Mouse (Mus musculus) spleen, postnatal 36 days (tissue): ENCODE data around the gene Cdk14.

ENCODE experiments used
- DNase-seq, 2 experiments: peaks; one replicate each; pipeline ENCODE4 v3.0.0; 2022; ENCODE audit warnings: low spot score in 2 of 2, mixed read lengths in 1 of 2

Gene Cdk14

DNA sequence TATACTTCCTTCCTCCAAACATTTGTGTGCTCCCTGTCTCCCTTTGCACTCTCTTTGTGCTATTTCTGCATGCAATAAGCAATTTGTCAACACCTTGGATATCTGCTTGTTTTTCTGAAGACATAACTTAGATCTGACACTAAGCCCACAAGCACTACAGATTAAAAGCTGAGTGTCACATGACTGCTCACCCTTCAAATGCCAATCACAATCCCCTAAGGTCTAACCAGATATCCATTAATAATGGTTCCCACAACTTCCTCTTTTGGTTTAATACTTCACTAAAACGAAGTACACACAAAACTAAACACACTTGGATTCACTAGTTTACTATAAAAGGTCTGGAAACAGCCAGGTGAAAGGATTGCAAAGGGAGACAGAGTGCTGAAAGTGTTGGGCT, 348.6 kb downstream of the Cdk14 start:
- no peak for DNase-seq

DNA sequence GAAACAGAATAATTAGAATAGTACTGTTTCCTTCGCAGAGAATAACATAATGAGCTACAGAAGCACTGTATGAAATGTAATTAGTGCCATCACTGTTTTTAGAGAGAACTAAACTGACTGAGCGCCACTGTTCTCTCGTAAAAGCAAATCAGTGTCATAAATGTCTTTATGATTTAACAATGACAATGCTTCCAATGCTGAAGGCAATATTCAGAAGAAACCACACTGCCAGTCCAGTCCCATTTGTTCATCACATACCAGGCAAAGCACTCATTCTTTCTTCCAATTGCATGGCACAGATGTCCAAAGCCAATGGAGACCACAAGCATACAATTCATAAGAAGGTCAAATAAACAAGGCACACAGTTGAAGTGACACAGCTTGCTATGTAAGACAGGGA, 355.4 kb downstream of the Cdk14 start:
- DNase-seq = no peak

DNA sequence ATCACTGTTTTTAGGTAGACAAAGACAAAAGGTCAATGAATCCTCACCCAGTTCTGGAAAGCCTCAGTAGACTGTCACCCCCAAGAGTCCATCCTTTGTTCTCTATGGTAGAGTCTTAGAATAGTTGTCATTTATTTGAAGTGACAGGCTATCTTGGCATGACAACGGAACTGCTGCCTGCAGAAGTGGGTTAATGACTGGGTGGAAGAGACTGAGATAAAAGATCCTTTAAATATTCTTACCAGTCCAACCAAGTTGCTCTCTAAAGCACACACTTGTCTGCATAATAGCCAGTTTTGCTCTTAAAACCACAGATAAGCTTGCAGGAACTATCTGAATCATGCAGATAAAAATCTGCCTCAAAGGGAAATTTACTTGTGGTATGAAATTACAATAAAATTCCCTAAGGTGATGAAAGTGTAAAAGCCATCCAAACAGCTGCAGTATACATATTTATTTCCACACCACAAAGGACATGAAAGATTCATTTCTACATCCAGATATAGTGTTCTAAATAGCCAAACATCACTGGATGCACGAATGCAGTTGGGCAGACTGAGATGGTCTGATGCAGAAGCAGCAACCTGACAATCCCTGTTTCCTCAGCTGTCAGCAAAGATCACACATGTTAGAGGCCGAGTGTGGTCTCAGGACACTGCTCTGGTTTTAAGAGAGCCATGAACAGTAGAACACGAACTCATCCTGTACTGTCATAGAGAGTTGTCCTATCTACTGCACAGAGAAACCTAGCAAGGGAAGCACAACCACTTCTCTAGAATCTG, 363.8 kb downstream of the Cdk14 start:
- no peak for DNase-seq

DNA sequence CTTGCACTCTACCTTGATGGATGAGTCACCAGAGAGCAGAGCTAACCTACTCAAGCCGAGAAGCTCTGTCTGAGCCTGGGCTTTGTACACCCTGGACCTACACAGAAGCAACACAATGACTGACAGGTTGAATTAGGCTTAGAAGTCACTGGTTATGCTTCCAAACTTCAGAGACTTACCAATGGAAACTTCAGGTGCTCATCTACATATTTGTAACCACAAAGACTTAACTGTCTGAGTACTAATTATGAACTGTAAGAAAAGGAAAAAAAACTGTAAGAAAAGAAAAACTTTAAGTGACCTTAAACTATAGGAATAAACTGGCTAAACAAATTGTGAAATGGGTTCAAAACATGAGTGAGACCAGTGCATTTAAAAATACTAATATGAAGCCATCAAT, 364.6 kb downstream of the Cdk14 start:
- no peak for DNase-seq

DNA sequence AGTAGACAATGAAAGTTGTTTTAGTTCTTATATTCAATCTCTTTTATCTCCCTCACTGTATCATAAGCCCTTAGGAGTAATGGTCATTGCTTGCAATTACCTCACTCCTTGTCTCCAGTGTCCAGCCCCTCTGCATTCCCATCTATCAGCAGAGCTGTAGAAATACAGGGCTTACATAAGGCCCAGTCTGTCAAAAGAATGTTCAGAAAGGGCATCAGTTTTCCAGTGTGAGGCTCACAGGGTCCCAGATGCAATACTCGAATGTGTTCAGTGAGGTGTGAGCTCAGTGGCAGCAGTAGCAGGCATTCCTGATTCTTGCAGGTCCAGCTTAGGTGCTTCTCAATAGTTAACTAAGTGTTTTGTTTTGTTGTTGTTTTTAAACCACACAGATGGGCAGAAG, 365.8 kb downstream of the Cdk14 start:
- no peak for DNase-seq

DNA sequence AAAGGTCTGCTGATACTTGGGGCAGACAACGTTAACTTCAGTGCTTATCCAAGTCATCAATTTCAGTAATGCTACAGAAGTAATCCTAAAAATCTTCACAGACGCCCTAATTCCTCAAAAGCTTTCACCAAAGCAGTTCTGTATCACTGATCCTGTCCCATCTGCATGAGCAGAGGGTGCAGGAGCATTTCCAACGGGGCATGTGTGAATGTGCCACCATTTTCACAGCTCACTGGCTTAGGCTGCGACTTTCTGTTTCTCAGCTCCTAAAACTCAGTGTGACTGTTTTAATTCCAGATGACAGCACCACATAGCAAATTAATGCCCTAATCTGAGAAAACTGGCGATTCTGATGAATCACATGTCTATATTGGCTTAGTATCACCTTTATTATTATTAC, 375.8 kb downstream of the Cdk14 start:
- DNase-seq = no peak

DNA sequence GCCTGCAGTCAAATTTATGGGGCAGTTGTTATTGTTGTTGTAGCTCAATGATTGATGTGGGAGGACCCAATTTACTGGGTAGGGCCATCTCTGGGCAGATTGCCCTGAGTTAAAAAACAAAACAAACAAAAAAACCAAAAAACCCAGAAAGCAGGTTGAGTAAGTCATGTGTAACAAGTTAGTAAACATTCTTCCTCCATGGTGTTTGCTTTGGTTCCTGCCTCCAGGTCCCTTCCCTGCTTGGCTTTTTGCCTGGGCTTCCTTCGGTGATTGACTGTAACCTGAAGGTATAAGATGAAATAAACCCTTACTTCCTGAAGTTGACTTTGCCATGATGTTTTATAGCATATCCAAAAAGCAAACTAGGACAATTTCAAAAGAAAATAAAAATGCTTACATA, 377.4 kb downstream of the Cdk14 start:
- no peak for DNase-seq

DNA sequence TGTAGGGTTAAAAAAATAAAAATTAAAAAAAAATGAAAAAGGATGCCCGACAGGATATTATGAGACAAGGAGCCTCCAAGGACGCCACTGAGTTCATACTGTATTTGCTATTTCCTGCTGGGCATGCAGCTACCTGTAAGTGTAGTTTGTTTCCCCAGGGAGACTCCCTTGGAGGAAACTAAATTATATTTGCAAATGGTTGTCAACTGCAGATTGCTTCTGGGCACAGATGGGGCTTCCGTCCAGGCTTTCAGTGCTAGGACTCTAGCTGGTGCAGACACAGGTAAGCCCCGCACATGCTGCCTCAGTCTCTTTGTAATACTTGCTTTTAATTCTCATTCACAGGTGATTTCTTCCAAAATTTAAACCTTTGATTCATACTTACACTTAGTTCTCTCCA, 378.6 kb downstream of the Cdk14 start:
- no peak for DNase-seq

DNA sequence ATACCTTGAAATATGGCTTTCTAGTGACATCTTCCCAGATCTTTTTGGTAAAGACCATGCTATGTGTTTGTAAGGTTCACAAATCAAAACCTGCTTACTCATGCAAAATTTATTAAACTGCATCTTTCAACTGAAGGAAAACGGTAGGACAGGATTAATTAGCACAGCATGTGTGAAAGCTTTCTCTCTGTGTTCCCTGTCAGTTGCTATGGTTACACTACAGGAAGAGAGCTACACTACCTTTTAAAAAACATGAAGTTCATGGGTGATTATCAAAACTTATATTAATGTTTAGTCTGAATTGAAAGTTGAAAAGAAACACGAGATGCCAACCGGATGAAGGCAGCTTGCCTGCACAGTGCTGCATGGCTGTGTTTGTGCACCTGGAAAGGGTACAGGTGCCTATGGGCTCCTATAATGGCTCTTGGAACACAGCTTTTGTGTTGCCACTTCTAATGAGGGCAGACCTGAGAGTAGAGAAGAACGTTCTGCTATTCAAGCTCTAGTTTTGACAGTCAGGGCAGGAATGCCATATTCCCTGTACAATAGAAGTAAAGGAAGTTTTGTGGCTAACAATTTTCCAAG, 380.3 kb downstream of the Cdk14 start:
- no peak for DNase-seq

DNA sequence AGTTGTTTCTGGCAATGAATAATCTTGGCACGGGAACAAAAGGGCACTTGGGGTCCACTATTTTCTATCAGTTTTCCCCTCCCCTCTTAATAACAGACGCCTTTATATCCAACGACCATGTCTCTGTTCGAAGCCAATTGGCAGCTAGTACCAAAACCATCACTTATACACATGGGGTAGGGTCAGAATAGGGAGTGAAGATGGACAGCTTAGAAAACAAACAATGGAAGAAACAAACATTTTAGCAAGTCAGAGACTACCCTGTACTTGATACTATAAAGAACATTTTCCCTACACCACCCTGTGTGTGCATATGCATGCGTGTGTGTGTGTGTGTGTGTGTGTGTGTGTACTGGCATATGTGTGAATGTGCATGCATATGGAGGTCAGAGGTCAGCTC, 386.7 kb downstream of the Cdk14 start:
- no peak for DNase-seq

DNA sequence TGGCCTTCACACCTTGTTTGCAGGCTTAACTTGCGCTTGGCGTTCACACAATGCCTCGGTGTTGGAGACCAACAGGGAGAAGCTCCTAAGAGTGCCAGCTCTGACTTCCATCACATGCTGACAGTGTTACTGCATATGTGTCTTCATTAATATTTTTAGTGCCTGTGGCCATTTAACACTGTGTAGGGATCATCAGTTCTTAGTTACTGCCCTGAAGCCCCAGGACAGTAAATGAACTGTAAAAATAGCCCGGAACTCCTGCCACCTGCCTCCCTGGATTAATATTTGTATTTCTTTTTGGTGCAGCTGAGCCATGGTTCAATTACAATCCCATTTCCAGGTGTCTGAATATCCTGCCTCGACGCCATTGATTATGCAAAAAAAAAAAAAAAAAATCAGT, 387.3 kb downstream of the Cdk14 start:
- no peak for DNase-seq

DNA sequence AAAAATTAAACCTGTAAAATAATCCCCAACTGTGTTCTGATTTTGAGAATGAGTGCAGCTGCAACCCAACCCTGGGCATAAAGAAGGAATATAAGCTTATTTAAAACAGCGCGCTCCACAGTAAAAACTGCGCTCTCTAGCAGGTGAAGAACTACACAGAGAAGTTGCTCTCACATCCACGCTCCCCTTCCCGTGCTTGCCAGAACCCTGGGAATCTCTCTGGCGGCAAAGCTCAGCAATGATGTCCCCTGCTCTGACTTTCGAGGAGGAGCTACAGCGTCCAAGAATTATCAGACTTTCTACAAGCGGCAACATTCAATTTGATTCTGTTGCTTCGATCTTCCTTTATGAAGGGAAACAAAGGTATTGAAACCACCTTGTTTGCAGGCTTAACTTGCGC, 387.7 kb downstream of the Cdk14 start:
- DNase-seq = no peak

DNA sequence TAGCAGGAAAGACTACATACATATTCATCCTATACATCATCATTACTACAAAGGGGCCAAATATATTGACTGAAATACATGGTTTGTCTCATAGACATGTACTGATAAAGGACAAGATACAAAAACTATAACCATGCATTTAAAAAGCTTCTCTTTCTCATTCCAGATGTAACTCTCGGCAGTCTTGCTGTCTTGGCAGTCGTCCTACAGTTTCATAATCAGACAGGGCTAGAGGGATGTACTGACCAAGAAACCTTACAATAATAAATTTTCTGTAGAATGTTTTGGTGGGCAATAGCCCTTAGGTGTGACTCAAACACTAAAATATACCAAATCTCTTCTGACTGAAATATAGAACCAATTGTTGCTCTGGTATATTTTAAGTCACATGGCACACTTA, 389.7 kb downstream of the Cdk14 start:
- DNase-seq = no peak

DNA sequence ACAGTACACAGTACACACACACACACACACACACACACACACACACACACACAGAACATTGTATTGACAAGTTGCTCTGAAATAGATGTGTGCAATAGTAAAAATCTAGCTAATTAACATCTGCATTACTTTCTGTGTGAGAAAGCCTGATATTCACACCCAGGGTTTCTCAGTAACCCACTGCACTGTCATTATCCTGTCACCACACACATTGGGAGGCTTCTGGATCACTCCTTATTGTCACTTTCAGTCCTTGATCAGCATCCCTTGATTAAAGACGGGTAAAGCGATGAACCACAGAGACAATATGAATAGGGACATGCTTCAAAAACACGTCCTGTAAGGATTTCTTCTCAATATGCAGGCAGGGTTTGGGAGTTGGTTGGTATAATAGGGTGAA, 401.2 kb downstream of the Cdk14 start:
- no peak for DNase-seq

DNA sequence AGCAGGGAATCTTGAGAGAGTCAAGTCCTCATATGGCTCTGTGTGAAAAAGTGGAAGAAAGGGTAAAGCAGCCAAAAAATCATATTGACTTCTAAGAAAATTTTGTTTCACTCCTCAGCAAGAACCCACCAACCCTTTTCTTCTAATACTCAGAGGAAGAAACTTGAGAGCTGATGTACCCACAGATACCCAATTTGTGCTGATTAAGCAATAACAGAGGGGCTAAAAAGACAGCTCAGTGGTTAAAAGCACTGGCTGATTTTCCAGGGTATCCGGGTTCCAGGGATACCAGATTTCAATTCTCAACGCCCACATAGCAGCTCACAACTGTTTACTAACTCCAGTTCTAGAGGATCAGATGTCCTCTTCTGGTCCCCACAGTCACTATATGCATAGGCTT, 401.9 kb downstream of the Cdk14 start:
- no peak for DNase-seq

DNA sequence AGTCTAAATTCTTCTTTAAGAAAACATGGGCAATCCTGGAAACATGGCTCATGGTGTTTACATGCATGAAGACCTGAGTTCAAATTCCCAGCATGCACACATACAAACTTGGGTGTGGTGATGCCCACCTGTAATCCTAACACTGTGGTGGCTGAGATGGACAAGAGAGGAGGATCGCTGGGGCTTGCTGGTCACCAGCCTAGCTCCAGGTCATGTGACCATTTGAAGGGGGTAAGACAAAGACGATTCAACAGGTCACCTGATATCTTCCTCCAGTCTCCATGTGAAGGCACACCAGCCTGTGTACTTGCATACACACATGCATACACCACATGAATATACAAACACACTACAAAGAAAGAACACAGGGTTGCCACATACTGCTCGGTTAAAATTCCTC, 406.3 kb downstream of the Cdk14 start:
- DNase-seq = no peak

DNA sequence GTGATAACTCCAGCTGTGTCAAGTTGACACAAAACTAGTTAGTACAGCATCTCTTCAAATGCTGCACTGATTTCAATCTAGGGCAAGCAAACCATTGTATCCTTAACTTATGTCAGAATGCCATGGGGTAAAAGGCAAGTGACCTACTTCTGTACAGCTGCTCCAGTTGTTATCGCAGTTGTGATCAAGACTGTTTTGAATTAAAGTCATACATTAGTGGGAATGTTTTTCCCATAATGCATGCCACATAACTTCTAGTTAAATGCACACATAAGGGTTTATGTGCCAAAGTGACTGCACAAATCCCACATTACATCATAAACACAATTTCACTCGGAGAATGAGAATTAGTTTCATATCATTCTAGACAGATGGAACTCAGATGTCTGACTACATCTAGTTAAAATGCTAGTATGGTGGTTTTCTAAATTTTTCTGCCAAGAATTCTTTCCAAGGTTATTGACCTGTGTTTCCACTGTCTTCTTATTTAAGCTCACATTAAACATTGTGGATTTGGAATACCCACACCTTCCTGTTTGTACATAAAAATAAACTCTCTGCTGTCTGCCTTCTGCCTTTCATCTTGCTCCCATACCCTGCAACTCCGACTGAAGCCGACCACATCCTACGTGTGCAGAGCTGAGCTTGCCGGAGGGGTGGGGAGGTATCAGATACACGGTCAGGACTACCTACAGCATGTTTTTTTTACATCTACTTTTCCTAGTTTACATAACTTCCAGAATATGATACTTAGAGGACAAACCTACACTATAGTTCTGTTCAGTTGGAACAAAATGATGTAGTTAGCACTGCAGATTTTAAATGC, 407.4 kb downstream of the Cdk14 start:
- DNase-seq = no peak

DNA sequence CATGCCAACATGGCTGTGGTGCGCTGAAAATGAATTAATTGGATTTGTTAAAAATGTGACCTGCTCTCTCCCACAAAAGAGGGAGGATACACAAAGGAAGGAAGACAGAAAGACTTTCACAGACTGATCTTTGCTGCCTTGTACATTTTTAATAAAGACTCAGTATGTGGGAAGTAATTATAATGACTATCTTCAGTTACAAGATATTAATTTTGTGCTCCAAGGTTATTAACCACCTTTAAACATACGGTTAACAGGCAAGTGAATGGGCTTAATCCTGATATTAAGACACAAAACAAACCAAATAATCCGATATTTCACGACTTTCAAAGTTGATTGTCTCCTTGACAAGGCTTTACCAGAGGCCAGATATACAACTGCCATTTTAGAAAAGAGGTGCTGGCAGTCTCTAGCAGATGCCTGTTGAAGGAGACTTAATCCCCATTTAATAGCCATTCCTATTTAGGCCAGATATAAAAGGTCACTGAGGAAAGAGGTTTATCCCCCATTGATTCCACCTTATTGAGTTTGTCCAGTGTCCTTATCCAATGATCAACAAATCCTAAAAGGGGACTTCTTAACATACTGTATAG, 411.9 kb downstream of the Cdk14 start:
- DNase-seq = no peak

DNA sequence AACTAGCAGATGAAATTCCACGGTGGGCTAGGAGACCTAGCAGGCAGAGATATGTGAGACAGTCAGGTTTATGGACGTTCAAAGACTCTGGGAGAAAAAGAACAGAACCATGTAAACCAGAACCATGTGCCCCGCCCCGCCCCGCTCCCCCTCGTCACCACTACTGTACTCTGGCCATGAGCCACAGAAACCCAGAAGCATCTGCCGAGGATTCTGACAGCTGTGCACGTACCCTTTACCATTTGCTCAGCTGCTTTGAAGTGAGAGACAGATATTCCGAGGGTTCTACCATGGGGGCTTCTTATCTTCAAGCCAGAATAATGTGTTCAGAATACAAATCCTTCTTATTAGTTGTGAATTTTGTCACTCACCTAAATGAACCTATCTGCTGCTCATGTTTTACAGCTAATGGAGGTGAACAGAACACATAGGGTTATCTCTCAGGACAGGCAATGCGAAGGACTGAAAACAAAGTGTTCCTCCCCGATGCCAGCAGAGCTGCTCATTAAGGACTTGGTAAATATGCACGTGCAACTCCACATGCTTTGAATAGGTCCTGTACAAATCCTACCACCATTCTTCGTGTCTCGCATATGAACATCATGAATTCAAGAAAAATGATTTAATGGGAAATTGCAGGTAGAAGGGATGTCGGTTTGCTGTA, 412.5 kb downstream of the Cdk14 start:
- no peak for DNase-seq

DNA sequence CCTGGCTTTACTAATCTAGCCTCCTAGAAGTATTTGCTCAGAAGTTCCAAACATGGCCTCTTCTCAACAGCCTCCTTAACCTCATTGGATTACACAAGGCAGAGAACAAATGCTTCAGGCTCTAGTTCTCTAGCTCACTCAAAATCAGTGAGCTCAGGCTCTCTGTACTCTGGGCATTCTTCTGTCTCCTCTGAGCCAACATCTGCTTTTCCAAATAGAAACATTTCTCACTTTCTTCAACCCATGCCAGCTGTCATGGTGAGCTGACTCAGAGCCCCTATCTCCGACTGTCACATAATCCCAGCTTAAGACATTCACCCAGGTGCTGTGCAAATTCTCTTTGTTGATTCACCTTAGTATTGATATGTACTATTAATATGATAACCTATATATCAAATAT, 414.5 kb downstream of the Cdk14 start:
- DNase-seq = no peak

DNA sequence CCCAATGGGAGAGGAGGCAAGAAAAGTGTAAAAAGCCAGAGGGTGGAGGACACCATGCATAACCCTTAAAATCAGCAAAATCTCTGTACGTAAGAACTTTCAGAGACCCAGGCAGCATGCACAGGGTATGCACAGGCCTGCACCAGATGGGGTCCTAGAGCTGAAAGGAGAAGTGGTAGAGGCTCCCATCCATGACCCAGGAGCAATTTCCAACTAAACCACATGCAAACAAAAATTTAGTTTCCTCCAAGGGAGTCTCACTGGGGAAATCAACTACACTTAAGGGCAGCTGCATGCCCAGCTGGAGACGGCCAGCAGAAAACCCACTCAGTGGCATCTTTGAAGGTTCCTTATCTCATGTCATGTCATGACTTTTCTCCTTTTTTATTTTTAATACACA, 415.4 kb downstream of the Cdk14 start:
- no peak for DNase-seq

DNA sequence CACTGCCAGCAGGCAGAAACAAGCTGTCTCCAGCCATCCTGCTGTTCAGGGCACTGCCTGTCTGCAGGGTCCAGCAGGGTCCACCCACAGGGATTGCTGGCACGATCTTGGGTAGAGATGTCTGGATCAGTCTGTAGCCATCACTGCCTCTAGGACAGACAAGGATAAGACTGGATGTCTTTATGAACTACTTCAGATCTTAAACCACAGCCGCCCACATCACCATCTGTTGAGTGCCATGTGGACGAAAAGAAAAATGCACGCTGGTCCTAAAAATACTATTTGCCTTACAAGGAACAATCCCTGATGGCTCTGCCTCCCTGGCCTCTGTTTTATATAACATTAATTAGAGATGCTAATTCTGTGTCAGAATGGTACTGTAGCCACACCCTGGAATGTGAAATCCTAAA, 426.9 kb downstream of the Cdk14 start:
- no peak for DNase-seq
